Mouse (Mus musculus) bone marrow, adult 2 months (tissue): Measurements from ENCODE around the gene Hps3.

Experiments used
- CTCF ChIP-seq: fragments of 200-500 bp; IDR thresholded peaks from 2 replicates; pipeline ENCODE4 v1.5.1; 2011; ENCODE audit warnings: low read length, control low read depth; ENCODE audit not compliant: control insufficient read depth, insufficient read depth
- POLR2A ChIP-seq: fragments of 200-500 bp; IDR thresholded peaks from 2 replicates; pipeline ENCODE4 v1.6.1; 2011; ENCODE audit warnings: low read depth, mild to moderate bottlenecking, control low read depth, low read length, borderline replicate concordance; ENCODE audit not compliant: control insufficient read depth

- TF ChIP-seq POLR2A, result no peak
- TF ChIP-seq CTCF, result no peak
These were observed 74.5 kb downstream of the Hps3 start for GRCm38 (mm10) chr3:19960570-19961114.
